Mouse (Mus musculus) C2C12 (cell line): ENCODE results near the gene Trpc3. TPM values are rescaled to one million over a fixed set of nuclear protein-coding genes. Genes with fewer than 3 reads are reported as not detected.

Source experiments
- H3K27me3 ChIP-seq: one replicate; pipeline ENCODE4 v1.6.1; 2011; ENCODE audit not compliant: control insufficient read depth, insufficient read depth, insufficient read length
- H3K36me3 ChIP-seq: one replicate; pipeline ENCODE4 v1.6.1; 2011; ENCODE audit not compliant: control insufficient read depth, insufficient read depth
- H3K4me3 ChIP-seq: one replicate; pipeline ENCODE4 v1.5.1; 2011; ENCODE audit warnings: mild to moderate bottlenecking, control low read depth; ENCODE audit not compliant: poor library complexity, insufficient read depth, severe bottlenecking
- H3K79me2 ChIP-seq: one replicate; pipeline ENCODE4 v1.6.1; 2011; ENCODE audit not compliant: control insufficient read depth, insufficient read depth
- H3K79me3 ChIP-seq: one replicate; pipeline ENCODE4 v1.6.1; 2011; ENCODE audit warnings: low read depth, control low read depth
- H3ac ChIP-seq: one replicate; pipeline ENCODE3; 2011; ENCODE audit warnings: low read depth; ENCODE audit not compliant: control insufficient read depth, insufficient read length
- CEBPB ChIP-seq: IDR thresholded peaks from one replicate; pipeline ENCODE4 v1.6.1; 2011; ENCODE audit warnings: low read depth, mild to moderate bottlenecking, control low read depth, moderate library complexity
- CTCF ChIP-seq: IDR thresholded peaks from one replicate; pipeline ENCODE4 v1.5.1; 2011; ENCODE audit not compliant: control insufficient read depth, insufficient read depth, insufficient read length
- FOSL1 ChIP-seq: IDR thresholded peaks from one replicate; pipeline ENCODE4 v1.8.0; 2011; ENCODE audit warnings: mild to moderate bottlenecking, low read length; ENCODE audit not compliant: poor library complexity, insufficient read depth, severe bottlenecking
- MAX ChIP-seq: IDR thresholded peaks from one replicate; pipeline ENCODE4 v1.6.1; 2011; ENCODE audit warnings: mild to moderate bottlenecking, control low read depth
- MYOD1 ChIP-seq: IDR thresholded peaks from one replicate; pipeline ENCODE4 v1.6.1; 2011; ENCODE audit warnings: low read depth; ENCODE audit not compliant: control insufficient read depth, insufficient read length
- MYOG ChIP-seq: IDR thresholded peaks from one replicate; pipeline ENCODE4 v1.6.1; 2011; ENCODE audit not compliant: control insufficient read depth, insufficient read length; ENCODE audit errors: extremely low read depth
- USF1 ChIP-seq: IDR thresholded peaks from one replicate; pipeline ENCODE4 v1.6.1; 2011; ENCODE audit warnings: low read depth, mild to moderate bottlenecking, control low read depth, moderate library complexity
- long read RNA-seq, 2 experiments: library from polyadenylated mRNA; unstranded; transcript quantifications; one replicate each; pipeline ENCODE4 v2.0.0; 2019 to 2020
- polyA plus RNA-seq: library from polyadenylated mRNA; unstranded; fragments of >200 nt; fragmentation: generic; extraction: Trizol; gene quantifications from one replicate; pipeline ENCODE4 v1.2.1, GENCODE M21; 2012; ENCODE audit warnings: missing spikeins

Trpc3 gene
- polyA plus RNA-seq: not detected
- long read RNA-seq, experiment 1: 0 reads
- long read RNA-seq, experiment 2: 0 reads

DNA sequence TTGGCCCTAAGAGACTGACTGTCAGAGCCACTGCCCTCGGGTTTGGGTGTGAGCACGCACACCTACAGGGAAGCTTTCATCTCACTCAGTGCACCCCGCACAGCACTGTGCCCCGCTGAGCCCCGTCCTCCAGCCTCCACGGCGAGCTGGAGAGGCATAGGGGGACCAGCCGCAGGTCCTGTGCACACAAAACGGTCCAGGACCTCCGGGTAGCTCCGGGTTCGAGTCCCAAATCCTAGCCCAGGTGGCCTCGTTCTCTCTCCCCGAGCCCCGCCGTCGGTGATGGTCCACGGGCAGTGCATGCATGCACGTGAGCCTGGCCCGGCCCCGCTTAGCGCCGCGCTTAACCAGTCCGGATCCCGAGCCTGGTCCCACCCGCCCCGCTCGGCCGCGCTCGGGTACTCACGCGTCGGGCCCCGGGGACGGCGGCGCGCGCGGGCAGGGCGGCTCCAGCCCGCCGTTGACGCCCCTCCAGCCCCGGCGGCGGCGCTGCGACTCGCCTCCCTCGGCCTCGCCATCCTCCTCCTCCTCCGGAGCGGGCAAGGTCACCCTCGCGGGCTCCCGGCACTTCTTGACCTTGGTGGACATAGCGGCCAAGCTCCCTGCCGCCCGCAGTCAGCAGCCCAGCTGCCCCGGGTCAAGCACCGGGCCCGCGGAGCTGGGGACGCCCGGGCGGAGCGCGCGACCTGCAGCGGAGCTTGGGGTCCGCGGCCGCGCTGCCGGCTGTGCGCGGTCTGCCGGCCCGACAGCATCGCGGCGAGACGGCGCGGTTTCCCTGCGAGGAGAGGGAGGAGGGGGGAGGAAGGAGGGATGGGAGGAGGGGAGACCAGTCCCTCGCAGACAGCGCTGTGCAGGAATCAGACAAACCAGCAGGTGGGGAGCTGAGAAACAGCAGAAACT is at the start of gene Trpc3:
TSS of gene Trpc3 (minus strand) at position 776 of the 900 bp plus-strand sequence.
- TF ChIP-seq FOSL1 (no peak), CTCF (no peak), MAX (no peak), CEBPB (no peak), USF1 (no peak), MYOG (no peak)
- Histone ChIP-seq H3K27me3 (peaks cover 26% of the 10 kb centered on the region), H3K79me2 (no peaks in the 10 kb centered on the region), H3K79me3 (no peaks in the 10 kb centered on the region), H3ac (no peak within 1 kb of the TSS), H3K36me3 (no peaks in the 10 kb centered on the region), H3K4me3 (no peak within 1 kb of the TSS)

DNA sequence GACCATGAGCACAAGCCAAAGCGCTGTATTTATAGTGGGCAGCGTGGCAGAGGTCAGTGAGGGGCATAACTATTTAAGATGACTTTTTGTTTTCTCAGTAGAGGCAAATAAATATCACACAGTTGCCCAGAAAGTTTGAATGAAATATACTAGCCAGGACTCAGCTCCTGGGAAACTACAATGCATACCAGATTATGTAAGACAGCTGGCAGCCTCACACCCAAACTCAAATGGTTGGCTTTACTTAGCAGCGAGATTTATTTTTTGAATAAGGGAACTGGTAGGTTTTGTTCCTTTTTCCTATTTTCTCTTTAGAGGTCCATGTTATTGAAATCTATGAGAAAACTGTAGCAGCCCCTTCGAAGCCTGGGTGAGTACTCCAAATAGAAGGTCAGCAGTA is 48.1 kb upstream of the Trpc3 start:
- Histone ChIP-seq H3K4me3 (no peak overlapping the region), H3ac (no peak overlapping the region), H3K36me3 (no peaks in the 10 kb centered on the region), H3K79me2 (no peaks in the 10 kb centered on the region), H3K79me3 (no peaks in the 10 kb centered on the region), H3K27me3 (peaks cover 3% of the 10 kb centered on the region)
- TF ChIP-seq CTCF (no peak), MYOG (no peak), CEBPB (no peak), MAX (no peak), USF1 (no peak), MYOD1 (no peak), FOSL1 (no peak)

DNA sequence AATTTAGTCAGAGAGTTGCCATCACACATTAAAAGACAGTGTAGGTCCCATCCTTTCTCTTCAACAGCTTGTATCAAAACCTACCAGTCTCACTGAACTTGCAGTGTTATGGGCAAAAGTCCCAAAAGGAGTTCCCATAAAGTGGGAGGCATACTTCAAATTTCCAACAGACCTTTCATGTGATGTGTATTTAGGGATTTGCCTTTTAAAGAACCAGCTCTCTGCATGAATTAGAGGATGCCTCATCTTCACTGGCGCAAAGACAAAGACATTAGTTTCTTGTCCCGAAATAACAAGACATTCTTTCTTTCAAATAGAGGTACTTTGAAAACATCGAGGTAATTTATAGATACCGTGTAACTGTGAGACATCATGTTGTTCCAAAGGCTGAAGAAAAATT is 43.1 kb upstream of the Trpc3 start:
- no peak for TF ChIP-seq FOSL1
- no peak for TF ChIP-seq CTCF
- no peak for TF ChIP-seq USF1
- no peak for TF ChIP-seq CEBPB
- TF ChIP-seq MAX: no peak
- TF ChIP-seq MYOD1: no peak
- no peak for TF ChIP-seq MYOG
- Histone ChIP-seq H3K79me2 (no peaks in the 10 kb centered on the region), H3K36me3 (no peaks in the 10 kb centered on the region), H3ac (no peak overlapping the region), H3K27me3 (peaks cover 10% of the 10 kb centered on the region), H3K4me3 (no peak overlapping the region), H3K79me3 (no peaks in the 10 kb centered on the region)

DNA sequence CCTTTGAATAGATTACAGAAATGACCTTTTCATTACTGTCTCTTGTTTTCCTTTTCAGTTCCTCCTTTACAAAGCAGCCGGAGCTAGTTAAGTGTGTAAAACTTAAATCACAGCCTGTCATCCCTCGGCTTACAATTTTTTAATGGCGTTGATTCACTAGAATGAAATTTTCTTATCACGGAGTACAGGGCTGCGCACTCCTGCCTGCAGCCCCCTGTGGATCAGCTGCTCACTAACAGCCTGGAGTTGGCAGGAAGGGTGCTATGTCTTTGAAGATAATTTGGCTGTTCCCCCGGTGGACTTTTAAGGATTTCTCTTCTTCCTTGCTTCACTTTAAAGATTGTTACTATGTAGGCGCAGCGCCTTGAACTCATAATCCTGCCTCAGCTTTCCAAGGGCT is 36.6 kb upstream of the Trpc3 start:
- H3K27me3 ChIP-seq: peaks cover 7% of the 10 kb centered on the region
- no peaks in the 10 kb centered on the region for H3K79me3 ChIP-seq
- no peak overlapping the region for H3K4me3 ChIP-seq
- TF ChIP-seq MYOG (no peak), CEBPB (no peak), FOSL1 (no peak), MYOD1 (no peak), CTCF (no peak), USF1 (no peak), MAX (no peak)
- H3ac ChIP-seq: no peak overlapping the region
- H3K79me2 ChIP-seq: no peaks in the 10 kb centered on the region
- no peaks in the 10 kb centered on the region for H3K36me3 ChIP-seq

DNA sequence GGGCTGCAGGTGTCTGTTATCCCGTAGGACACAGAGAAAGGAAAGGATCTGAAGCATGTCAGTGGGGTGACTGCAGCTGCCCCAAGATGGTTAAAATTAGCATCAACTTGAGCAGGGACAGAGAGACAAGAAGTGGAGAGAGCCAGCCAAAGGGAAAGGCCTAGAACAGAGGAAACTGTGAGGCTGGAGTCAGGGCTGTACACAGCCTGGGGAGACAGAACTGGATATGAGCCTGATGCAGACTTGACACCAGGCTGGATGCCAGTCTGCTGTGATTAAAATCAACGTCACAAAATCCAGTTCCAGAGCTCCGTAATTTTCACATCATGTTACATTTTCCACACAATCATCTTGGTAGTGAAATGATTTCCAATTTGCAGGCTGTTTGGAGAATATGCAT is 31.9 kb upstream of the Trpc3 start:
- H3K79me3 ChIP-seq: no peaks in the 10 kb centered on the region
- no peaks in the 10 kb centered on the region for H3K36me3 ChIP-seq
- no peaks in the 10 kb centered on the region for H3K79me2 ChIP-seq
- TF ChIP-seq CEBPB (no peak), CTCF (no peak), FOSL1 (no peak), MYOD1 (no peak), MAX (no peak), MYOG (no peak), USF1 (no peak)
- no peak overlapping the region for H3K4me3 ChIP-seq
- H3ac ChIP-seq: no peak overlapping the region
- peaks cover 6% of the 10 kb centered on the region for H3K27me3 ChIP-seq
